Mouse (Mus musculus): ENCODE measurements around the gene Gm20388.

Gm20388 gene

GRCm38 (mm10) chr8:122922945-122923344, 3012.3 kb downstream of the Gm20388 start:
- DNase-seq (ENCODE audit: extremely low spot score, low read depth, low spot score), result no peak

DNA sequence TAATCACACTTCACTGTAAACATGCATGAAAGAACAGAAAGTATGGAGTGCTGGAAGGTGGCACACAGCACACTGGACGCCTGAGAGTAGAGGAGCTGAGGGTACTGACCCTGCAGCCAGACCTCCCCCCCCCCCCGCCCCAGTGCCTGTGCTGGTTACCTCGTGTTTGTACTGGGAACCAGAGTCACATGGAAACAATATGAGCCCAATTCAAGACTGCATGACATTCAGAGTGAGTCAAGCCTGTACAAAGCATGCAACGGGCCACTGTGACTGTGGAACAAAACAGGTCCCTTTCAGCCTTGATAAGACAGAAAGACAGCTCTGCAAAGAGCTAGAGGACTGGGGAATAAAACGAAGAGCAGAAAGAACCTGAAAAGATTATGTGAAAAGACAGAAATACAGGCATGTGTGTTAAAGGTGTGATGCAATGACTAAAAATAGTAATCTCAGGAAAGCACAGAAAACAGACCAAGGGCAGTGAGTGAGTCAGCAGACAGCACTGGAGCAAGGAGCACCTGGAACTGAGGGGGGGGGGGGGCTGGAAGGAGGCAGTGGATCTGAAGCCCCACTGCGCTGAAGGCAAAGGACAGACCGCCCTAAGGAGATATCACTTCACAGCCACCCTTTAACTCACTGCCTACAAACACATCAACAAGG, 3012.9 kb downstream of the Gm20388 start:
- DNase-seq (ENCODE audit: extremely low spot score, low read depth, low spot score), result no peak

- no peak for DNase-seq (ENCODE audit: extremely low spot score, low read depth, low spot score)
These were observed 3013.4 kb downstream of the Gm20388 start for GRCm38 (mm10) chr8:122924091-122924490.

GRCm38 (mm10) chr8:122925939-122926722, 3015.5 kb downstream of the Gm20388 start:
- no peak for DNase-seq (ENCODE audit: extremely low spot score, low read depth, low spot score)

DNA sequence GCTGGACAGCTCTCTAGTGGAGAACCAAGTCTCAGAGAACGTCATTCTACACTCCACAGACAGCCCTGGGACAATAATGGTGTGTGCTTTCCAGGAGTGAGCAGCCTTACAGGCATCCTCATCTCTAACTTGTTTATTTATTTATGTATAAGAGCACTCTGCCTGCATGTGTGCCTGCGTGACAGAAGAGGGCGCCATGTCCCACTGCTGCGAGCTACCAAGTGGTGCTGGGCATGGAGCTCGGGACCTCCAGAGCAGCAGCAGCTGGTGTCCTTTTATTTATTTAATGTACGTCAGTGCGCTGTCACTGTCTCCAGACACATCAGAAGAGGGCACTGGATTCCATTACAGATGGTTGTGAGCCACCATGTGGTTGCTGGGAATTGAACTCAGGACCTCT, 3016.1 kb downstream of the Gm20388 start:
- no peak for DNase-seq (ENCODE audit: extremely low spot score, low read depth, low spot score)

- DNase-seq (ENCODE audit: extremely low spot score, low read depth, low spot score), result no peak
These were observed 3017.2 kb downstream of the Gm20388 start for GRCm38 (mm10) chr8:122927841-122928240.

- no peak for DNase-seq (ENCODE audit: extremely low spot score, low read depth, low spot score)
These were observed 3018.1 kb downstream of the Gm20388 start for GRCm38 (mm10) chr8:122928631-122929224.

- no peak for DNase-seq (ENCODE audit: extremely low spot score, low read depth, low spot score)
These were observed 3021.4 kb downstream of the Gm20388 start for GRCm38 (mm10) chr8:122931834-122932560.

GRCm38 (mm10) chr8:122932561-122932959, 3021.9 kb downstream of the Gm20388 start:
- no peak for DNase-seq (ENCODE audit: extremely low spot score, low read depth, low spot score)

DNA sequence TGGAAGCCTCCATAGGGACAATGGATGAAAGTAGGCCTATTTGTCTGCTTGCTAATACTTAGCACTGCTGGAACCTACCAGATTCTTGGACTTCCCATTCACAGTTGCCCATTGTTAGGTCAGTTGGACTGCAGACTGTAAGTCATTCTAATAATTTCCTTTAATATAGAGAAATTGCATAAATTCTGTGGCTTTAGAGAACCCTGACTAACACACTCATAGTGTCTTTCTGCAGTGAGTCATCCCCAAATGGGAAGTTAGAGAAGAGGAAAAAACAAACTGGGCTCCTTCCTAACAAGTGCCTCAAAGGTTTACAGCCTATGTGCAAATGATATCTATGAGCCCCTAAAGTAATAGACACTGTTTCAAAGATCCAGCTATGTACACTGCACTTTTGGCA, 3023.3 kb downstream of the Gm20388 start:
- no peak for DNase-seq (ENCODE audit: extremely low spot score, low read depth, low spot score)

DNA sequence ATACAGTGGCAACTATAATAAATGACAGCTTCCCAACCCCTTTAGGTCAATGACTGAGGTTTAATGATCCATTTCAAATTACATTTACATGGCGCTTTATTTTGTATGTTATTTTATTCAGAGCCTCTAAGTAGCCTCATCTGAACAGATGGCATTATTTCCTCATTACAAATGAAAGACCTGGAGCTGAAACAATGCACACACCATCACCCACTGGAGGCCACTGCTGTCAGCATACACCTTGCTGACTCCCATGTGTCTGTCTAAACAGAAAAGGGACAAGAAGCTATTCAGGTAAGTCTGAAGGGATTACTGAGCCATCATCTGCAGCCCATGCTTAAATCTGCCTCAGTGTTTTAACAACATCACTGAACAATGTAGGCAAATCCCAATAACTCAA, 3024.5 kb downstream of the Gm20388 start:
- no peak for DNase-seq (ENCODE audit: extremely low spot score, low read depth, low spot score)

GRCm38 (mm10) chr8:122935912-122936311, 3025.3 kb downstream of the Gm20388 start:
- no peak for DNase-seq (ENCODE audit: extremely low spot score, low read depth, low spot score)

GRCm38 (mm10) chr8:122937545-122938053, 3027.0 kb downstream of the Gm20388 start:
- DNase-seq (ENCODE audit: extremely low spot score, low read depth, low spot score), result no peak

DNA sequence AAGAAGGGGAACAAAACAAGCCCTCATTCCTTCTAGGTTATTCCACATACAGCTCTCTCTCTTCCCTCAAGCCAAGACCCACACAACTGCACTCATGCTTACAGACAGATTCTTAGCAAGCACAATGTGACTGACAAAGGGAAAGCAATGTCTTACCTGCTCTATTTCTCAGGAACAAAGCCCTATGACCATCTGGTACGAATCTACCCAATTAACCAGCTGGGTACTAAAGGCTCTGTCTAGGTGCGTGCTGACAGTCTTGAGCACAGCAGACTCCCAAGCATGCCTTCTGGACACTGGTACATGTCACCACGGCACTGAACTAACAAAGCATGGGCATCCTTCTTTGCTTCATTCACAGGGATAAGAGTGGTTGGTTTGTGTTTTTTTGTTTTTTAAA, 3027.5 kb downstream of the Gm20388 start:
- no peak for DNase-seq (ENCODE audit: extremely low spot score, low read depth, low spot score)

- no peak for DNase-seq (ENCODE audit: extremely low spot score, low read depth, low spot score)
These were observed 3027.9 kb downstream of the Gm20388 start for GRCm38 (mm10) chr8:122938591-122938990.

DNA sequence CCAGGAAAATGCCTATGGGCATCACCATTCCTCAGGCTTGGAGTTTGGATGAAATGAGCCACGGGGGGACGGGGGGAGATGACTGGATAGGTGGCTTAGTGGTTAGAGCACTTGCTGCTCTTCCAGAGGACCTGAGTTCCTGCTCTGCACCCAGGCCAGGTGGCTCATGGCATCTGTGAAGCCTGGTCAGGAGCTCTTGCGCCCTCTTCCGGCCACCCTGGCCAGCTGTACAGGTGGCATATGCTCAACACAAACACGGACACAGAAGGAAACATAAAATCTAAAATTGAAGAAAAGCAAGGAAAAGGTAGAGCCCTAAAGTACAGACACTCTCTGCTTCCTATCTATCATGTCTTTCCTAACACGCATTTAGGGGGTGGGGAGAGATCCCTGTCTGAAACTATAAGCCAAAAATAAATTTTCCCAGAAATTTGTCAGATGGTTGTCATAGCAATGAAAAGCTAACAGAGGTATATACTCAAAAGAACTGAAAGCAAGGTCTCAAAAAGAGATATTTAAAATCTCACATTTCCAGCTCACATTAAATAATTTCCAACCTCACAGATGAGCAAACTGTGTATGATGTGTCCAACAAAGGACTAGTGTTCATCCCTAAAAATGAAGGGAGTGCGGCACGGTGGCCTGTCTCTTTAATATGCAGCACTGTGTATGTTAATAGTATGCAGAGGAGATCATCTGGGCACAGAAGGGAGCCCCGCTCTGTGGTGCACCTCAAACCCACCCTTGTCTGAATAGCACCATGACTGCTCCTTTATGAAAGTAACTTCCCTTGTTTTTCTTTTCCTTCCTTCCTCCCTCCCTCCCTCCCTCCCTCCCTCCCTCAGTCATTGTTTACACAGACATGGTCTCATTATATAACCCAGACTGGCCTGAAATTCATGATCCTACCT, 3032.4 kb downstream of the Gm20388 start:
- DNase-seq (ENCODE audit: extremely low spot score, low read depth, low spot score), result no peak

DNA sequence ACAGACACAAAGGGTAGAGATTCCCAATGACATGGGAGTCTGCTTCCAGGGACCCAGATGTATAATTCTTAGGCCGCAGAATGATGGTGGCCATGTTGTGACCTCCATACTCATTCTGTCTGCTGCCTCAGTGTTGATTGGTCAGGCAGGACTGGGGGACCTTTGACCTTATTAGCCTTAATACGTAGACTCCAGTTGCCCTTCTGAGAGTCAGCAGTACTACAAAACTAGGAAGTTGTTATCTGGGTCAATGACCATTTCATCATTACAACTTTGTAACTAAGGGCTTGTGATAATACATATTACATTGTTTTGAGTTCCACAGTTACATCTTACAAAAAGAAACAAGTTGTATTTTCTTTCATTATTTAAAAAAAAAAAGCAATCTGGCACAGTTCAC, 3035.1 kb downstream of the Gm20388 start:
- DNase-seq (ENCODE audit: extremely low spot score, low read depth, low spot score), result no peak

- no peak for DNase-seq (ENCODE audit: extremely low spot score, low read depth, low spot score)
These were observed 3039.1 kb downstream of the Gm20388 start for GRCm38 (mm10) chr8:122949701-122950100.

- DNase-seq (ENCODE audit: extremely low spot score, low read depth, low spot score), result no peak
These were observed 3040.8 kb downstream of the Gm20388 start for GRCm38 (mm10) chr8:122951456-122951855.

DNA sequence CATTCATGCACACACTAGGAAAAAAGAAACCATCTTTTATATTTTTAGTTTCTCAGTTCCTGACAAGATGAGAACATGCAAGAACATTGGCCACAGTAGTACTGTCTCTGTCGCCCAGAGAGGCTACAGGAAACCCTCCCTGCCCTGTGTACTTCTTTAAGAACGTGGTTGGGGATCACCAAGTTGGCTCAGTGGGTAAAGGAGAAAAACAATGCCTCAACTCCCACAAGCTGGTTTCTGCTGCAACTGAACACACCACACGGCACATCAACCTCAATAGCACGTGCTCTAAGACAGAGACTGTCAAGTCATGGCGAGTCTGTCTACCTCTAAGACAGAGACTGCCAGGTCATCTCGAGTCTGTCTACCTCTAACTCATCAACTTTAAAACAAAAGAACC, 3042.4 kb downstream of the Gm20388 start:
- no peak for DNase-seq (ENCODE audit: extremely low spot score, low read depth, low spot score)
